Mouse (Mus musculus): ENCODE results near the gene Jpt2. TPM values are rescaled to one million over a fixed set of nuclear protein-coding genes. Genes with fewer than 3 reads are reported as not detected.
A peak's percentile ranks its signal among the peaks of the same experiment; 100 is the strongest.
"Not testable (repeated sequence)": the region's sequence is repeated elsewhere in the genome, so short reads cannot be mapped to it uniquely, and the experiment has no call there.

Jpt2 gene
- 1 to 10 TPM; 5.9 to 6.4 TPM for total RNA-seq (2021)
- long read RNA-seq, partial matches to known transcripts, result 0 of 7 reads
- long read RNA-seq, other reads (novel, unspliced or antisense), result 3 of 7 reads

DNA sequence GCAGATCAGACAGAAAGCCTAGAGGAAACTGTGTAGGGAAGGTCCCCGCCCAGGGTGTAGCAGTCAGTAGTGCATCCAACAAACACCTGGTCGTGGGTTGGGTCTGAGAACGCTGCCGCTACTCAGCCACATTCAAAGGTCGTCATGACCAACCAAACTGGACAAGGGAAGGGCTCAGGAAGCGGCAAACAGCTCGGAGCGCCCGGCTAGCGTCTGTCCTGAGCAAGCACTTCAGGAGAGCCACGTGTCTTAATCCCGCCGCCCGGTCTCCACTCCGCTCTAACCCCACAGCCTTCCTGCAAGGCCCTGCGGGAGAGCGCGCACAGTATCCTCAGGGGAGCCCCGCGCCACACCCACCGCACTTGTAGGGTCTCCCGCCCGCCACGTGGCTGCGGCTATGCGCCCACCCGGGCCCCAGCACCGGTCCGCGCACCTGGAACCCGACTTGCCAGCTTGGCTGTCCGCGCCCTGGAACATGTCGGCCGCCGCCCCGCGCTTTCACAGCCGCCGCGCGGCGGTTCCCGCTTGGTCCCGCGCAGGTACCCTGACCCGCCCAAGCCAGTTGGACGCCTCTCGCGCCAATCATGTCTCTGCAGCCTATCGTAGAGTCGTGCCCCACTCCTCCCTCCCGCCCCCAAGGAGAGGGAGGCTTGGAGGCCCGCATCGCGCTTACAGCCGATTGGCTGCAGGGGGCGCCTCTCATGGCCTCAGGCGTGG, at the start of gene Jpt2:
Gene Jpt2 (minus strand): TSS at position 555 of the 717 bp plus-strand sequence.
- DNase-seq (ENCODE audit: low spot score in 2 of 2), result peak; percentile 96 to 98

DNA sequence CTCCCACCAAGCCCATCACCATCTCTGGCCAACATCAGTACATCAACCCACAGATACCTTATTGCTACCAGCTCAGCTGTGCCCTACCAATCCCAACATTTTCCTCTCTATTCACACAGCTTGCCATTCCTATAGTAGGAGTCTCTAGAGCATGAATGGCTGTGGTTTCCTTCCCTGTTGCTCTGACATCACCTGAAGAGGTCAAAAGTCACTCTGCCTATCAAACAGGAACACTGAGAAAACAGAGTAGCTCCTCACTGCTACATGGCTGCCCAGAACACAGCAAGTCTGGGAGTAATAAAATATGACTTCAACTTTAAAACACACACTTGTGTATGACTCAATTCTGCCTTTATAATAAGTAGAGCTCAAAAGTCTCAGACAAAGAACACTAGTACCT, 47.0 kb upstream of the Jpt2 start:
- DNase-seq (ENCODE audit: low spot score in 2 of 2), result no peak

DNA sequence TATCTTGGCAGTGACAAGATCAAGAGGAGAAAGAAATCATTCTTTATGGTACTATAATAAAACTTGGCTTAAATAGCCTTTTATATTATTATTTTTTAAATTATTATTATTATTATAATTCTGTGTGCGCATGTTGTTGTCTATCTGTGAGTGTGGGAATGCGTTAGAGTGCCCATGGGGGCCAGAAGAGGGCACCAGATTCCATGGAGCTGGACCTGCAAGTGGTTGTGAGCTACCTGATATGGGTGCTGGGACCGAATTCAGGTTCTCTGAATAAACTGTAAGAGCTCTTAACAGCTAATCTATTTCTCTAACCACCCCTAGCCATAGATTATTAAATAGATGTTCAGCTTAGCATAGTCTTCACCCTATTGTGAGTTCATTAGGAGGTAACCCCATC, 44.6 kb upstream of the Jpt2 start:
- DNase-seq (ENCODE audit: low spot score in 2 of 2), result no peak

DNA sequence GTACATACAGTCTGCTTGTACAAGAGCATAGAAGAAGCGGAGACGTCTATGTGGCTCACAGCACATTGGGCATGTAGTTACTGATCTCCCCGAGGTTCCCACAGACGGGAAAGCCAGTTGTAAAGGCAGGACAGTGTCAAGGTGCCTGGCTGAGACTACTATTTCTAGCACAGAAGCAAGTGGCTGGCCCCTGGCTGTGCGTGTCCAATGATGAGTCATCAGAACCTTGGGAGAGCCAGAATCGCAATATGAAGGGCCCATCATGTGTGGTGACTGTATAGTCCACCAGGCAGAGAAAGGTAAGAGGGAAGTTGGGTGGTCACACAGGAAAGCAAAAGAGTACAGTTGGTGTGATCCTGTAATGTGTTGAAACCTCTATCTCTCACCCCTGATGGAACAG, 34.2 kb upstream of the Jpt2 start:
- no peak for DNase-seq (ENCODE audit: low spot score in 2 of 2)

DNA sequence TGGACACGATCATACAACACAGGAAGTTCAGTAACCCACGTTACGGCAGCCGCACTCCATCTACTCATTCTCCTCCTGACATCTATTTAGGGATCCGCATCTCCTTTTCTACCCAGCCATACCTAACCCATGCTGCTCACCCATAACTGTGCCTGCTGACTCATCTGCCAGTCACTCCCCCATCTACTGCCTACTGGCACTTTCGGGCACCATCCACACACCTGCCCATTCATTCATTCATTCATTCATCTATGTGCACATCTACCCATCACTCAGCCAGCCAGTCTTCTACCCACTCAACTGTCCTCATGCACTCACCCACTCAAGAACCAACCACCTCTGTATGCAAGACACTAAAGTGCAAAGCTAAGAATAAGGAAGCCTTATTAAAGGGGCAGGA, 26.7 kb upstream of the Jpt2 start:
- peak in 1 of 2 experiments; percentile 11 for DNase-seq (ENCODE audit: low spot score in 2 of 2)

DNA sequence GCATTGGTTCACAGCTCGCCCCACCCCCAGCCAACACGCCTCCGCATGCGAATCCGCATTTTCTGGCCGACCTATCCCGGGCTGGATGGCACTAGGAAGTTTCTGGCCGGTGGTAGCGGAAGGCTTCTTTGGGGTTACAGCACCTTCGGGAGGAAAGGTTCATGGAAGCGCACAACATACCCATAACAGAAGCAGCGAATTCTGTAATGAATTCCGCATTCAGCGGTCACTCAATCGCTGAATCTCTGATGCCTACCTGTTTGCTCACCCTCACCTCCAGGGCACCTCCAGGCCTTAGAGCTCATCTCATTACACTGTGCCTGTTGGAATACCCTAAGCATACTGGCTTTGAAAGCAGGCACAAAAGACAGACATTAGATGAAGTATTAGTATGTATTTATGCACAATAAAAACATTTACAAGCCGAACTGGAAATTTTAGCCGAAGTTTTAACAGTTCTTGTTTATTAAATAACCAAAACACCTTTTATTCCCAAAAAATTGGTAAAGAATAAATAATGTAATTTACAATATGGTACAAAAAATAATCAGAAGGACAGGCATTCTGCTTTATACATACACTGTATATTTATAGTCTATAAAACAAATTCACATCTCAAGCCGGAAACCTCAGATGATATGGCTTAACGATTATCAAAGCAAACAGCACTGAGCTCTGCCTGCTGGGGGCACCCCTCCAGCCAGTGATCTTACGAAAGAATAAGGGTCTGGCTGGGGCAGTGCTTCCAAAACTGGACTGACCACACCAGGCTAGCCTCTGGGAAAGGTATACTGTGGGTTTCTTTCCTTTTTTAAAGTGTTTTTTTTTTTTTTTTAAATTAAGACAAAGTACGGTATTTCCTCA, 595 bp upstream of the Jpt2 start:
- DNase-seq (ENCODE audit: low spot score in 2 of 2), result no peak

DNA sequence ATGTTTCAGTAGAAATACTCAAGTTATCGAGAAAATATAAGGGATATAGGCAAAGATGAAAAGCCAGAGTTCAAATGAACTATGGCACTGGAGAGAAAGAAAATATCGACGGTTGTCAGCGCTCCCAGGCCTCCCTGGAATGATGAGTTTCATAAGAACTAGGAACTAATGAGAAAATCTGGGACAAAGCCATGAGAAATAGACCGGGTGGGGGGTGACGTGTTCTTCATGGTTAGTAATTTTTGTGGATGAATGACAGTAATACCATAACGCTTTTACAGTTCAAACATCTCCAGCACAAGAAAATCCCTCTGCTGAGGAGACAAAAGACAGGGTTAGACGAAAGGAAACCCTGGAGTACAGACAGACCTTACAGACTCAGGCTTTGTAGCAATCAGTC, 1.1 kb downstream of the Jpt2 start:
- no peak for DNase-seq (ENCODE audit: low spot score in 2 of 2)

DNA sequence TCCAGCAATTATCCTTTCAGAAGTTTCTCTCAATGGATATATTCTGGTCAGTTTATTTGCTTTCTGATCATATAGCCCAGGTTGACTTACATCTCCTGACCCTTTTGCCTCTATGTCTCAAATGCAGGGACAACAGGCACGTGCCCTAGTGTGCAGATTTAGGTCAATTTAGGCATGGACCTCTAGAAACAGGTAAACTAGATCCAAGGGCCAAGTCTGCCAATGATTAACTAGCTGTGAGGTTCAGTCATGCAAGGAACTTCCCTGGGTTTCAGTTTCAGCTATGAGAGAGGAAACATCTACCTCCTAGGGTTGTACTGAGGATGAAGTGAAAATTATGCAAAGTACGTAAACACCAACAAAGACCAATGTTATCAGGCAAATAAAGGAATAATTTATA, 7.2 kb downstream of the Jpt2 start:
- DNase-seq (ENCODE audit: low spot score in 2 of 2), result no peak

DNA sequence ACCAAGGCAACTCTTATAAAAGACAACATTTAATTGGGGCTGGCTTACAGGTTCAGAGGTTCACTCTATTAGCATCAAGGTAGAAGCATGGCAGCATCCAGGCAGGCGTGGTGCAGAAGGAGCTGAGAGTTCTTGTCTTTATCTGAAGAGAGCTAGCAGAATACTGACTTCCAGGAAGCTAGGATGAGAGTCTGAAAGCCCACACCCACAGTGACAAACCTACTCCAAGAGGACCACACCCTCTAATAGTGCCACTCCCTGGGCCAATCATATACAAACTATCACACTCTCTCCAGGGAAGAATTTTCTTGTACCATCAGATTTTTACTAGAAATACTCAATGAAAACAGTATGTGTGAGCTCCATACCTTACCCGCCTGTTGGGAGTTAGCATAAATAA, 9.8 kb downstream of the Jpt2 start:
- no peak for DNase-seq (ENCODE audit: low spot score in 2 of 2)

DNA sequence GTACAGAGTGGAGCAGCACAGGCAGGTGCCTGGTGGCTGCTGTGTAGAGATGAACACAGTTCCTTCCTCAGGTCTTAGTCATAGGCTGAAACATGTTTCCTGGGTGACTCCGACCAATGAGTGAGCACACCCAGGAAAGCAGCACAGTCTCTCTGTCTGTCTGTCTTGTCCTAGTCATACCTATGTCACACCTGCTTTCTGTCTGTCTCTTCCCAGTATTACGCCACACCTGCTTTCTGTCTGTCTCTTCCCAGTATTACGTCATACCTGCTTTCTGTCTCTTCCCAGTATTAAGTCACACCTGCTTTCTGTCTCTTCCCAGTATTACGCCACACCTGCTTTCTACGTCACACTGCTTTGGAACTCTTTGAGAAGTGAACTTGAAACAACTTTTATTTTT, 12.3 kb downstream of the Jpt2 start:
- no peak for DNase-seq (ENCODE audit: low spot score in 2 of 2)

DNA sequence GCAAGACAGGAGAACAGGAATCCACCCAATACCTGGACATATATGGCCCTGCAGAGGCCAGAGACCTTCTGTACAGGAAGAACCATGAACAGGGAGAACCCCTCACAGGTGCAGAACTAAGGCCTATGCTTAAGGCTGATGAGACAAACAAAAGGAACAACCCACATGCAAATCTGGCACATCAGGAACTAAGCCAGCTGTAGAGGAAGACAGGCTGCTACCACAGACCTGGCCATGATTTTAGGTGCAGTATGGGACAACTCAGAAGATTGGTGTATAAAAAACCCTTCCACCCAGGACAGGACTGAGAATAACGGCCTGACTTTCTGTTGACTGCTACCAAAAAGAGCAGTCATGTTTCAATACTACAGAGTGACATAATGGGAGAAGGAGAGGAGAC, 16.9 kb downstream of the Jpt2 start:
- not testable (repeated sequence) for DNase-seq (ENCODE audit: low spot score in 2 of 2)

DNA sequence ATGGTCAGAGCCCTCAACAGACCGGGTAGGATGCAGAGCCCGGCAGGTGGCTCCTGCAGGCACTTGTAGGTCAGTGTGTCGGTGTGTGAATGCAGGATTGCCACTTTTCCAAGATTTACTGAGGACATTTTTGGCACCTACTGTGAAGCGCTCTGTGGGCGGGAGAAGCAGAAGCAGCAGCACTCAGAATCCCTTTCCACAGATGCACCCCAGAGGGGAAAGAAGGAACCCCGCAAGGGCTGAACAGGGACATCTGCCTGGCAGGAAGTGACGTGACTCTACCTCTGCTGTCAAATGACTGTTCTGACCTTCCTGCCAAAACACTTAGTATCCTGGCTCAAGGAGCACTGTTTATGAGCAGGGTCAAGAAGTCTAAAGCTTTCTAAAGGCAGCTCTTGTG, 17.5 kb downstream of the Jpt2 start:
- DNase-seq (ENCODE audit: low spot score in 2 of 2), result peak; percentile 6 to 43

DNA sequence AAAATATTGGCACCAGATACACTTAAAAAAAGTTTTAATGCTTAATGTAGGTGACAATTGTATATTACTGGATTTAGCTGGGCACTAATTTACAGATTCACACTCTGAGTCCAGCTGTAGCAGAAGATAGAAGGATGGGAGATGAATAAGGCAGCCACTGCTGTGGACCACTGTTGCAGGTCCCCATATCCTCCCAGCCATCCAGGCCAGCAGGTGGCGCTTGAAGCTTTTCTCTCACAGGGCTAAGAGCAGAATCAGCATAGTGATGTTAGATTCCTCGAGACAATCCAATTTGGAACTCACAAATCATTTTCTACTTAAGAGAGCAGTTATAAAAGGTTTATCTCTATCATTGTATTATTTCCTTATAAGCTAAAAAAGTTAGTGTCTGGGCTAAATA, 18.0 kb downstream of the Jpt2 start:
- DNase-seq (ENCODE audit: low spot score in 2 of 2), result peak in 1 of 2 experiments; percentile 62

DNA sequence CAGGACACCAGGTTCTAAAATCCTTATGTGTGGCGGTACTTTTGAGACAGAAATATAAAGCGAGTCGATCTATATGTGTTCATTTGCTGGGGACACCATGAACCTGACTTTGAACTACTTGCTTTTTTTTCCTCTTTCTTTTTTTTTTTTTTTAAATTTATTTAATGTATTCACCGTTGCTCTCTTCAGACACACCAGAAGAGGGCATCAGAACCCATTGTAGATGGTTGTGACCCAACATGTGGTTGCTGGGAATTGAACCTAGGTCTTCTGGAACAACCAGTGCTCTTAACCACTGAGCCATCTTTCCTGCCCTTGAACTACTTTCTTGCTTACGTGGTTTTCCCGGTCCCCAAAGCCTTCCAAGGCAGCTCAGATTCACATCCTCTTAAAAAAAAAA, 23.2 kb downstream of the Jpt2 start:
- no peak for DNase-seq (ENCODE audit: low spot score in 2 of 2)

DNA sequence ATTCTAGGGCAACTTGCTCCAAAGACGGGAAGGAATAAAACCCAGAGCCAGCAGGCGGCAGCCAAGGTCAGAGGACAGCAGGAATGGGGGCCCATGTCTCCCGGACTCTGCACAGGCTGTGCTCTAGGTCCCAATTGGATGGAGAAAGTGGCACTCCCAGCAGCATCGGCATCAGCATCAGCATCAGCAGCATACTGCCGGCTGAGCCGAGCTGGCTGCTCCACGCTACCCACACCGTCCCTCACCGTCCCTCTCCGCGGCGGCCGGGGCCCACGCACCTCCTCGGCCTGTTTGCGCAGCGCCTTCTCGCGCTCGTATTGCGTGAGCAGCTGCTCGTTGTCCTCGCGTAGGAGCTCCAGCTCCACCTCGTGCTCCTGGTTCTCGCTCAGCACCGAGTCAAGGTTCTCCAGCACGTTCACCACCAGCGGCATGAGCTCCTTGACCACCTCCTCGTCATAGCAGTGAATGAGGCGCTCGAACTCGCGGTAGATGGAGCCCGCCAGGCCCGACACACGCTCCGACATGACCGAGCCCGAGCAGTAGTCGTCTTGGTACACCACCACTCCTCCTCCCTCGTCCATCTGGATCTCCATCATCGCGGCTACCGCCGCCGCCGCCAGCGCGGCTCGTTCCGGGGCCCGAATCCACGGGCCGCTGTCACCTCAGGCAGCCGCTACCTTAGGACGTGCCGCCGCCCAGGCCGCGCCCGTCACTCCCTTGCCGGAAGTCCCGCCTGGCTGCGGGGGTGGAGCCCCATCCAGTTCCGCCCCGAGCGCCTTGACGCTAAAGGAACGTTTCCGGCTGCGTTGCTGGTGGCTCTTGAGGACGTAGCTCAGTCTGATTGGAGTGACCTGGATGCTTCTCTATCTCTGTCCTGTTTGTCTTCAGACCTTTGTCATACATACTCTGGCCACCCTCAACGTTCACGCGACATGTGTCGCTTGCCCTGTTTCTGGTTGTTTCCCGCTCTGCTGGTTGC, 23.9 kb downstream of the Jpt2 start, which contains the start of gene Mapk8ip3:
Gene Mapk8ip3 (minus strand): TSS at position 719 of the 979 bp plus-strand sequence.
- DNase-seq (ENCODE audit: low spot score in 2 of 2), result peak; percentile 94 to 97

DNA sequence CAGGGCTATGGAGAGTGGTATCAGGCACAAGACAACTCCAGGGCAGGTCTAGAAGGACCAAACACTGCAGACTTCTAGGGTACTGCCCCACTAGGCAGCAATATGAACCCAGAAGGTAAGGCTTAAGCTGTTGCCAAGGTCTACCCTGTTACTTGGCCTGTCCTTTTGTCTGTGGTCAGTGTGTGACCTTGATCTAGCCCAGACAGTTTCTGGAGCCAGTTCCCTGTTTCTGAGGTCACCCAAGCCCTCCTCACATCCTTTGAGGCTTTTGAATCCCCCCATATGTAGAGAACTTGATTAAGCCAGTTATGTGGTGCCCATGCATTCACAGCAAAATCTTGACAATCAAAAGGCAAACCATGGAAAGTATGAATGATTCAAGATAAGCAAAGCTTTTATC, 24.8 kb downstream of the Jpt2 start:
- DNase-seq (ENCODE audit: low spot score in 2 of 2), result no peak

DNA sequence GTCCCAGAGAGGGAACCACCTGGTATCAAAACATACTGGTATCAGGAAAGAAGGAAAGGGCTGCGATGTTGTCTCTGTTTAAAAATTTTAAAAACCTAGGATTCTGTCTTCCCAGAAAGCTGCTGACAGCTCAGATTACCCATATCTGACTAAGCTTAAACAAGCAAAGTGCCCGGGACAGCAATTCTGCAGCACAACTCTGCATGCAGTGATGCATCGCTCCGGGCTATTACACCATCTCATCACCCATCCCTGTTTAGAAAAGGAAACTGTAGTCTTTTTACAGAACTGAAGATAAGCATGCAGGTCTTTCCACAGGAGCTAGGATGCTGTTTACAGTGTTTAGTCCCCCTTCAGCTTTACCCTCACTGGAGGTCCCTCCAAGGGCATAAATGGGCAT, 25.6 kb downstream of the Jpt2 start:
- no peak for DNase-seq (ENCODE audit: low spot score in 2 of 2)

DNA sequence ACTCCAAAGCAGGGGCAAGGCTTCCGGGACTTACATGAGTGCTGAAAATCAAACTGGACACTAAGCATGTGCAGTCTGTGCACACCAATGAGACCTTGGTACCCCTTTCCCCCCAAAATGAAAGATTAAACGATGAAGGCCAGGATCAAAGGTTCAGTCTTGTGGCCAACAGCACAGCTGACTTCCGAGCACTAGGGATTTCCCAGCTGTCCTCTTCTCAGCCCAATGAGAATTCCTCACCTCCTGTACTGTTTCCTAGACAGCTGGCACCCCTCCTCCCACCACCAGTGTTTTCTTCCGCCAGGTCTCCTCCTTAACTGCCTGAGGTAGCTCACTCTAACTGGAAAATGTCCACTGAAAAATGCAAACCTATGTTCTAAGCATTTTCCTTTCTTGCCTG, 27.3 kb downstream of the Jpt2 start:
- DNase-seq (ENCODE audit: low spot score in 2 of 2), result no peak

DNA sequence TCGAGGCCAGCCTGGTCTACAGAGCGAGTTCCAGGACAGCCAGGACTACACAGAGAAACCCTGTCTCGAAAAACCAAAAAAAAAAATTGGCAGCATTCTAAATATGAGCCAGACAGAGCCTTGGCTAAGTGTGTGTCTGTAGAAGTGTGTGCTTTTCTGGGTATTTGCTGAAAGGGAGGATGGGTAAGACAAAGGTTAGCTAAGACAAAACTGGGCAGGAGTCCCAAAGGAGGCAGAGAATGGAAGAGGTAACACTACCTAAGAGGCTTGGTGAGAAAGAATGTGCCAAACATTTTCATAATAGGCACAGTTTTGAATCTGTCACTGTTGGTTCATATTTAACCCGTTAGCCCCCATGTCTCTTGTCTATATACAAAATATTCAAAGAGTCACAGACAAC, 28.1 kb downstream of the Jpt2 start:
- DNase-seq (ENCODE audit: low spot score in 2 of 2), result no peak

DNA sequence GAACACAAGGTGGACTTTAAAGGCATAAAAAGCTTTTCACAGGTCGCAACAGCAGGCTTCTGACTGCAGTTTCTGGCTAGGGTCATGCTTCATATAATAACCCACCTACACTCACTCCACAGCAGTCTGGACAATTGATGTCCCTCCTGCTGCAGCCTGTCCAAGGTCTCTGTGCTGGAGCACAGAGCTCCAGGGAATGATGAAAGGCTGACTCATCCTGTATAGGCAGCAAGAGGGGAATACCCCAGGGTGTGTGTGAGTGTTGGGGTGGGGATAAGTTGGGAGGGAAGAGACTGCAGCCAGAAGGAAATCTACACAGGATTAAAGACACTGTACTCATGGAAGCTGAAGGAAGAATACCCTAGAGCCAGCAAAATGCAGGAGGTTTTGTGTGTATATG, 31.0 kb downstream of the Jpt2 start:
- no peak for DNase-seq (ENCODE audit: low spot score in 2 of 2)

DNA sequence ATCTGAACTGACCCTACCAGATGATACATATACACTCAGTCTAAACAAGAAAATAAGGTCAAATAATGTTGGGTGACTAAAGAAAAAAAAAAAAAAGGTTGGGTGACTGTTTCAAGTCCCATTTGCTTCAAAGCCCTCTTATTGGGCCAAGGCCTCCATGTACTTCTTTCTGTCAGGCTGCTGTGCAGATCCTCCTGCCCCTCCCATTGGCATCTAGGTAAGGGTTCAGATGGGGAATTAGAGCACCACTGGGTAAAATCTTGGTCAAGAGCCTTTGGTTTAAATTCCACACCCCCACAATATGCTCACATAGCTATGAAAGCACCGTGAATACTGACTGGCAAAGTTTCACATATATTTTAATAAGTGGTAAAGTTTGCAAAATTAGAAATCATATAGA, 37.2 kb downstream of the Jpt2 start:
- no peak for DNase-seq (ENCODE audit: low spot score in 2 of 2)
